Mouse (Mus musculus): ENCODE data around the gene Rassf2. TPM values are rescaled to one million over a fixed set of nuclear protein-coding genes. Genes with fewer than 3 reads are reported as not detected.

Gene Rassf2
- total RNA-seq, 2 experiments from 2014 or later, result 8.5 to 13.1 TPM

GRCm38 (mm10) chr2:132043101-132043621 is 13.1 kb upstream of the Rassf2 start:
- intact Hi-C loops (cut with DNase I; ENCODE audit: low total_unique reads), result no loop called here
- peak; percentile 92 for DNase-seq

- intact Hi-C loops (cut with DNase I; ENCODE audit: low total_unique reads), result no loop called here
- no peak for DNase-seq
Measured at GRCm38 (mm10) chr2:132039894-132040293, 9.8 kb upstream of the Rassf2 start.

- no peak for DNase-seq
- intact Hi-C loops (cut with DNase I; ENCODE audit: low total_unique reads), result no loop called here
Measured at GRCm38 (mm10) chr2:132036326-132036725, 6.3 kb upstream of the Rassf2 start.

GRCm38 (mm10) chr2:132035470-132035835 is 5.4 kb upstream of the Rassf2 start:
- DNase-seq, result no peak
- intact Hi-C loops (cut with DNase I; ENCODE audit: low total_unique reads), result no loop called here

GRCm38 (mm10) chr2:132034590-132035469 is 4.8 kb upstream of the Rassf2 start:
- DNase-seq, result peak; percentile 39
- intact Hi-C loops (cut with DNase I; ENCODE audit: low total_unique reads), result no loop called here

- no peak for DNase-seq
- intact Hi-C loops (cut with DNase I; ENCODE audit: low total_unique reads), result no loop called here
Measured at GRCm38 (mm10) chr2:132031364-132032095, 1.5 kb upstream of the Rassf2 start.

- peak; percentile 66 for DNase-seq
- intact Hi-C loops (cut with DNase I; ENCODE audit: low total_unique reads), result no loop called here
Measured at GRCm38 (mm10) chr2:132030418-132031363, 633 bp upstream of the Rassf2 start.

- peak; percentile 42 for DNase-seq
- intact Hi-C loops (cut with DNase I; ENCODE audit: low total_unique reads), result no loop called here
Measured at GRCm38 (mm10) chr2:132028894-132029605, 1.0 kb downstream of the Rassf2 start.

GRCm38 (mm10) chr2:132028107-132028506 is 2.0 kb downstream of the Rassf2 start:
- no peak for DNase-seq
- intact Hi-C loops (cut with DNase I; ENCODE audit: low total_unique reads), result no loop called here

- DNase-seq, result no peak
- intact Hi-C loops (cut with DNase I; ENCODE audit: low total_unique reads), result no loop called here
Measured at GRCm38 (mm10) chr2:132027366-132027765, 2.7 kb downstream of the Rassf2 start.

GRCm38 (mm10) chr2:132024028-132024427 is 6.0 kb downstream of the Rassf2 start:
- intact Hi-C loops (cut with DNase I; ENCODE audit: low total_unique reads), result no loop called here
- DNase-seq, result no peak

- no peak for DNase-seq
- intact Hi-C loops (cut with DNase I; ENCODE audit: low total_unique reads), result no loop called here
Measured at GRCm38 (mm10) chr2:132022621-132023020, 7.4 kb downstream of the Rassf2 start.

- no peak for DNase-seq
- intact Hi-C loops (cut with DNase I; ENCODE audit: low total_unique reads), result no loop called here
Measured at GRCm38 (mm10) chr2:132021616-132022015, 8.4 kb downstream of the Rassf2 start.

GRCm38 (mm10) chr2:132020991-132021541 is 9.0 kb downstream of the Rassf2 start:
- no peak for DNase-seq
- intact Hi-C loops (cut with DNase I; ENCODE audit: low total_unique reads), result no loop called here

- intact Hi-C loops (cut with DNase I; ENCODE audit: low total_unique reads), result no loop called here
- no peak for DNase-seq
Measured at GRCm38 (mm10) chr2:132020420-132020819, 9.6 kb downstream of the Rassf2 start.

- no peak for DNase-seq
- intact Hi-C loops (cut with DNase I; ENCODE audit: low total_unique reads), result no loop called here
Measured at GRCm38 (mm10) chr2:132019372-132019811, 10.7 kb downstream of the Rassf2 start.

- DNase-seq, result no peak
- intact Hi-C loops (cut with DNase I; ENCODE audit: low total_unique reads), result no loop called here
Measured at GRCm38 (mm10) chr2:132018156-132018555, 11.9 kb downstream of the Rassf2 start.

GRCm38 (mm10) chr2:132017611-132018010 is 12.4 kb downstream of the Rassf2 start:
- intact Hi-C loops (cut with DNase I; ENCODE audit: low total_unique reads), result no loop called here
- DNase-seq, result peak; percentile 52

Measured in gastrocnemius, postnatal 14 days (tissue).